Mouse (Mus musculus) CH12.LX (cell line): ENCODE measurements around the gene Crx. TPM values are rescaled to one million over a fixed set of nuclear protein-coding genes. Genes with fewer than 3 reads are reported as not detected.

Source experiments
- DNase-seq: peaks from one replicate; pipeline ENCODE4 v3.0.0-alpha.2; 2013; ENCODE audit errors: extremely low read depth
- H3K27ac ChIP-seq: 2 replicates; pipeline ENCODE4 v1.5.1; 2012; ENCODE audit warnings: low read depth, mild to moderate bottlenecking, control low read depth, moderate library complexity; ENCODE audit not compliant: insufficient read depth
- H3K27me3 ChIP-seq: replicated peaks from 2 replicates; pipeline ENCODE3; 2012; ENCODE audit warnings: inconsistent platforms
- H3K36me3 ChIP-seq, 2 experiments: replicated peaks in 1 of 2; 2 replicates each; pipeline versions ENCODE3 to v1.6.1; 2012; ENCODE audit warnings: inconsistent platforms in 1 of 2, low read length in 1 of 2, mild to moderate bottlenecking in 1 of 2, mixed read lengths in 1 of 2, moderate library complexity in 1 of 2; ENCODE audit not compliant: control insufficient read depth in 1 of 2, insufficient read depth in 1 of 2
- H3K4me1 ChIP-seq, 2 experiments: 2 replicates each; pipeline ENCODE4 v1.6.1; 2012; ENCODE audit warnings: inconsistent platforms in 1 of 2, moderate library complexity in 1 of 2; ENCODE audit not compliant: insufficient read depth in 2 of 2, control insufficient read depth in 1 of 2
- H3K4me2 ChIP-seq: 2 replicates; pipeline ENCODE4 v1.6.1; 2012; ENCODE audit warnings: low read depth, mild to moderate bottlenecking, control low read depth; ENCODE audit not compliant: poor library complexity, insufficient read depth, severe bottlenecking
- H3K4me3 ChIP-seq, 3 experiments: fragments of 150-350 bp in 1 of 3; sonication (generic) in 1 of 3; replicated peaks in 1 of 3; 2 replicates each; pipeline versions ENCODE3 to v1.5.1; 2011 to 2012; ENCODE audit warnings: low read depth in 2 of 3, low read length in 2 of 3, mild to moderate bottlenecking in 2 of 3, moderate library complexity in 2 of 3, control low read depth in 1 of 3, improper control_type of control experiment in 1 of 3, inconsistent platforms in 1 of 3, mixed read lengths in 1 of 3; ENCODE audit not compliant: poor library complexity in 1 of 3
- H3K79me2 ChIP-seq: replicated peaks from 2 replicates; pipeline ENCODE4 v1.6.1; 2012; ENCODE audit warnings: mild to moderate bottlenecking, moderate library complexity; ENCODE audit not compliant: control insufficient read depth, poor library complexity, insufficient read depth, severe bottlenecking; ENCODE audit errors: extremely low read depth
- H3K9ac ChIP-seq: 2 replicates; pipeline ENCODE4 v1.6.1; 2012; ENCODE audit warnings: low read depth, mild to moderate bottlenecking, control low read depth, moderate library complexity; ENCODE audit not compliant: insufficient read depth
- H3K9me3 ChIP-seq: replicated peaks from 2 replicates; pipeline ENCODE3; 2012; ENCODE audit warnings: low read length, inconsistent platforms, mixed read lengths
- BHLHE40 ChIP-seq: IDR thresholded peaks from 2 replicates; pipeline ENCODE4 v1.6.1; 2011; ENCODE audit warnings: mild to moderate bottlenecking, low read depth, low read length, improper control_type of control experiment
- CTCF ChIP-seq, 2 experiments: IDR thresholded peaks in 1 of 2; conservative IDR thresholded peaks in 1 of 2; 2 replicates each; pipeline ENCODE4 v1.5.1; 2011 to 2012; ENCODE audit warnings: low read depth in 2 of 2, low read length in 2 of 2, improper control_type of control experiment in 1 of 2, inconsistent platforms in 1 of 2, mild to moderate bottlenecking in 1 of 2, moderate library complexity in 1 of 2
- ELF1 ChIP-seq: IDR thresholded peaks from 2 replicates; pipeline ENCODE4 v1.6.1; 2014; ENCODE audit warnings: low read depth, mild to moderate bottlenecking, inconsistent platforms, low read length, improper control_type of control experiment
- EP300 ChIP-seq: IDR thresholded peaks from 2 replicates; pipeline ENCODE4 v1.6.1; 2011; ENCODE audit warnings: low read length, improper control_type of control experiment
- ETS1 ChIP-seq: conservative IDR thresholded peaks from 2 replicates; pipeline ENCODE4 v1.6.1; 2012; ENCODE audit warnings: low read depth, mild to moderate bottlenecking, inconsistent platforms, low read length, improper control_type of control experiment, moderate library complexity
- IRF4 ChIP-seq: IDR thresholded peaks from 2 replicates; pipeline ENCODE4 v1.6.1; 2014; ENCODE audit warnings: low read depth, mild to moderate bottlenecking, inconsistent platforms, low read length, improper control_type of control experiment
- JUN ChIP-seq: IDR thresholded peaks from 2 replicates; pipeline ENCODE4 v1.6.1; 2011; ENCODE audit warnings: low read depth, mild to moderate bottlenecking, low read length, improper control_type of control experiment, moderate library complexity; ENCODE audit not compliant: insufficient read depth
- MAFK ChIP-seq: IDR thresholded peaks from 2 replicates; pipeline ENCODE4 v1.6.1; 2011; ENCODE audit warnings: low read length, improper control_type of control experiment; ENCODE audit not compliant: insufficient replicate concordance
- MAX ChIP-seq: IDR thresholded peaks from 2 replicates; pipeline ENCODE4 v1.6.1; 2011; ENCODE audit warnings: low read length, improper control_type of control experiment
- MAZ ChIP-seq: IDR thresholded peaks from 2 replicates; pipeline ENCODE4 v1.6.1; 2012; ENCODE audit warnings: low read depth, mild to moderate bottlenecking, inconsistent platforms, low read length, improper control_type of control experiment, moderate library complexity
- MXI1 ChIP-seq: IDR thresholded peaks from 2 replicates; pipeline ENCODE4 v1.6.1; 2011; ENCODE audit warnings: mild to moderate bottlenecking, low read depth, low read length, improper control_type of control experiment
- PAX5 ChIP-seq: IDR thresholded peaks from 2 replicates; pipeline ENCODE4 v1.6.1; 2012; ENCODE audit warnings: low read length, inconsistent platforms, mixed read lengths
- POLR2A ChIP-seq: IDR thresholded peaks from 2 replicates; pipeline ENCODE4 v1.6.1; 2011; ENCODE audit warnings: low read depth, mild to moderate bottlenecking, improper control_type of control experiment, low read length
- POLR2AphosphoS2 ChIP-seq: IDR thresholded peaks from 2 replicates; pipeline ENCODE4 v1.6.1; 2011; ENCODE audit warnings: low read depth, low read length, improper control_type of control experiment
- RCOR1 ChIP-seq: conservative IDR thresholded peaks from 2 replicates; pipeline ENCODE4 v1.6.1; 2012; ENCODE audit warnings: low read depth, mild to moderate bottlenecking, inconsistent platforms, low read length, improper control_type of control experiment
- SIN3A ChIP-seq: IDR thresholded peaks from 2 replicates; pipeline ENCODE4 v1.6.1; 2012; ENCODE audit warnings: low read length, improper control_type of control experiment, inconsistent platforms
- SMC3 ChIP-seq: IDR thresholded peaks from 2 replicates; pipeline ENCODE4 v1.6.1; 2011; ENCODE audit warnings: low read depth, low read length, improper control_type of control experiment
- TBP ChIP-seq: conservative IDR thresholded peaks from 2 replicates; pipeline ENCODE4 v1.6.1; 2011; ENCODE audit warnings: low read depth, low read length, improper control_type of control experiment
- UBTF ChIP-seq: IDR thresholded peaks from 2 replicates; pipeline ENCODE4 v1.6.1; 2012; ENCODE audit warnings: low read depth, mild to moderate bottlenecking, inconsistent platforms, low read length, improper control_type of control experiment, moderate library complexity
- USF1 ChIP-seq: IDR thresholded peaks from 2 replicates; pipeline ENCODE4 v1.6.1; 2014; ENCODE audit warnings: low read depth, mild to moderate bottlenecking, inconsistent platforms, low read length, improper control_type of control experiment
- USF2 ChIP-seq: conservative IDR thresholded peaks from 2 replicates; pipeline ENCODE4 v1.6.1; 2011; ENCODE audit warnings: low read depth, low read length, improper control_type of control experiment
- ZMIZ1 ChIP-seq: IDR thresholded peaks from 2 replicates; pipeline ENCODE4 v1.6.1; 2012; ENCODE audit warnings: low read depth, mild to moderate bottlenecking, inconsistent platforms, low read length, improper control_type of control experiment
- dilution Hi-C: fragments of 300-500 bp; cut with MboI; formaldehyde crosslinking; loops from 2 replicates; pipeline ENCODE4 v1.14.3; 2020; ENCODE audit warnings: low sequenced_read_pairs; ENCODE audit not compliant: extremely low pct_unique_long_range_greater_than_20kb, extremely low pct_ligation_motif_present
- in situ Hi-C: fragments of 300-500 bp; cut with MboI; formaldehyde crosslinking; loops from 3 replicates; pipeline ENCODE4 v1.14.3; 2019; ENCODE audit warnings: low sequenced_read_pairs, low pct_ligation_motif_present, low pct_unique_long_range_greater_than_20kb, mixed read lengths
- polyA plus RNA-seq: library from polyadenylated mRNA; unstranded; fragments of >175 nt; gene quantifications from 2 replicates; pipeline ENCODE4 v1.2.1, GENCODE M21; 2012; ENCODE audit warnings: low read depth; ENCODE audit not compliant: insufficient read length
- total RNA-seq, 2 experiments: library from RNA; depleted of rRNA; stranded (reverse); fragments of 300-350 nt in 1 of 2; fragments of >200 nt in 1 of 2; gene quantifications; 2 replicates each; pipeline ENCODE4 v1.2.3; 2012 to 2014

Gene Crx
- total and polyA plus RNA-seq, 3 experiments: not detected

- Histone ChIP-seq H3K27ac (no peak overlapping the region), H3K79me2 (peaks cover 22% of the 10 kb centered on the region), H3K9me3 (no peaks in the 10 kb centered on the region), H3K9ac (no peak overlapping the region), H3K4me3 (no peak overlapping the region), H3K4me1 (peaks cover 21 to 35% of the 10 kb centered on the region in 2 experiments), H3K27me3 (peaks cover under 1% of the 10 kb centered on the region), H3K36me3 (peaks cover 34 to 48% of the 10 kb centered on the region in 2 experiments), H3K4me2 (no peak overlapping the region)
- TF ChIP-seq JUN: no peak
- no peak for TF ChIP-seq MAZ
- no peak for TF ChIP-seq TBP
- no peak for TF ChIP-seq ETS1
- no peak for TF ChIP-seq ZMIZ1
- TF ChIP-seq BHLHE40: no peak
- TF ChIP-seq USF1: no peak
- TF ChIP-seq RCOR1: no peak
- no peak for TF ChIP-seq ELF1
- TF ChIP-seq CTCF (conservative IDR thresholded peaks at IDR 0.05 in 1 of 2, IDR thresholded peaks at IDR 0.05 in 1 of 2; ENCODE audit: low read depth in 2 of 2, low read length in 2 of 2): no peak
- TF ChIP-seq MAX: no peak
- no peak for TF ChIP-seq IRF4
- no peak for DNase-seq
- in situ Hi-C loops (no loop called here), dilution Hi-C loops (no loop called here)
Measured at GRCm38 (mm10) chr7:15918371-15918770, 38.6 kb upstream of the Crx start.

- no peak for DNase-seq
- Histone ChIP-seq H3K27ac (no peak overlapping the region), H3K36me3 (peaks cover 34 to 48% of the 10 kb centered on the region in 2 experiments), H3K9ac (no peak overlapping the region), H3K4me3 (no peak overlapping the region), H3K9me3 (no peaks in the 10 kb centered on the region), H3K79me2 (peaks cover 22% of the 10 kb centered on the region), H3K27me3 (no peaks in the 10 kb centered on the region), H3K4me2 (no peak overlapping the region), H3K4me1 (peaks cover 18 to 27% of the 10 kb centered on the region in 2 experiments)
- dilution Hi-C loops: no loop called here
- in situ Hi-C loops: no loop called here
- TF ChIP-seq ETS1: no peak
- TF ChIP-seq SMC3: no peak
- TF ChIP-seq POLR2AphosphoS2: no peak
- no peak for TF ChIP-seq SIN3A
- no peak for TF ChIP-seq POLR2A
- TF ChIP-seq PAX5: no peak
- TF ChIP-seq USF2: no peak
- TF ChIP-seq EP300: no peak
- TF ChIP-seq MXI1: no peak
- TF ChIP-seq UBTF: no peak
- TF ChIP-seq MAFK: no peak
- TF ChIP-seq BHLHE40: no peak
- no peak for TF ChIP-seq ELF1
Measured at GRCm38 (mm10) chr7:15916996-15917395, 37.2 kb upstream of the Crx start.
